Mouse (Mus musculus): Measurements from ENCODE around the gene Gjb4. TPM values are rescaled to one million over a fixed set of nuclear protein-coding genes. Genes with fewer than 3 reads are reported as not detected.

Gene Gjb4
- total RNA-seq, 2 experiments from 2014 or later = not detected

DNA sequence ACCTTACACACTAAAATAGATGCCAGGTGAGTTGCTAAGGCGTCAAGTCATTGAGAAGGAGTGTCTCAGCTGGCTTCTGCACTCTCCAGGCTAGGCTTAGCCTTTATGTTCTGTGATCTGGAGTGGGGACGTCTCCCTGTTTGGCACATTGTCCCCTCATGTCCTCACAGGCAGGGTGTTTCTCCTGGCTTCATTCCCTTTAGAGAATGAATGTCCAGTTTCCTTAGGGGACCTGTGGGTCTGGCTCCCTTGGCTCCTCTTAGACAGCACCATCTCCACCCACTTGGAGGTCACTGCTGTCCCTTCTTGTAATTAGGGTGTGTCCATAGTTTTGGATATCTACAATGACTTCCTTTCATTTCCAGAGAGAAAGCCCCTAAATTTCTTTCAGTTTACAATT, 47.0 kb downstream of the Gjb4 start:
- no peak for DNase-seq

DNA sequence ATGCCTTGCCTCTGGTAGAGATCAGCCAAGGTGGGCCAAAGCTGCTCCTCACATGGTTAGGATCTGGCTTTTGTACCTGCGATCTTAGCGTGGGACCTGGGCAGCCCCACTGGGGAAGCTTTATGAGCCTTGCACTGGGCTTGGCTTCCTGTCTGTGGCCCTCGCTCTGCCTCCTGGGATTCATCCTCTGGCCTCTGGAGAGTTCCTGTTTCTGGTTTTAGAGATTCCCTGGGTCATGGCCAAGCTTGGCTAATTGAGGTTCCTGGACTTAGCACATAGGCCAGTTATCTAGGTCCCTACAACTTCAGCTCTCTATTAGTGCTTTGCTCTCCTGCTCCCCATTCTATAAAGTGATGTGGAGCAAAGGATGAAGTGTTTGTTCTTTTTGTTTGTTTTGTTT, 50.1 kb downstream of the Gjb4 start:
- DNase-seq = peak; percentile 60 to 73

Other genes starting within 250 kb of the Gjb4 start
- 1 to 10 TPM; 1.7 to 2.3 TPM for gene Tmem35b, start 230.4 kb downstream of the Gjb4 start, total RNA-seq (2021)
- gene Dlgap3, start 184.9 kb downstream of the Gjb4 start, total RNA-seq (2021) = under 1 TPM; 0.05 to 0.17 TPM
- 10 to 100 TPM; 54.9 to 61.9 TPM for gene Smim12, start 110.3 kb downstream of the Gjb4 start, total RNA-seq (2021)
- 1 to 10 TPM; 7.2 to 7.8 TPM for gene Gja4, start 40.0 kb downstream of the Gjb4 start, total RNA-seq (2021)
- gene Gjb3, start 23.2 kb downstream of the Gjb4 start, total RNA-seq (2021) = under 1 TPM; 0.15 to 0.23 TPM
- under 1 TPM; 0.40 to 0.49 TPM for gene Gjb5, start 4.1 kb upstream of the Gjb4 start, total RNA-seq (2021)

Measured in heart, adult 18-20 months (tissue).